Mouse (Mus musculus): ENCODE measurements around the gene Ablim2.

The Ablim2 gene

DNA sequence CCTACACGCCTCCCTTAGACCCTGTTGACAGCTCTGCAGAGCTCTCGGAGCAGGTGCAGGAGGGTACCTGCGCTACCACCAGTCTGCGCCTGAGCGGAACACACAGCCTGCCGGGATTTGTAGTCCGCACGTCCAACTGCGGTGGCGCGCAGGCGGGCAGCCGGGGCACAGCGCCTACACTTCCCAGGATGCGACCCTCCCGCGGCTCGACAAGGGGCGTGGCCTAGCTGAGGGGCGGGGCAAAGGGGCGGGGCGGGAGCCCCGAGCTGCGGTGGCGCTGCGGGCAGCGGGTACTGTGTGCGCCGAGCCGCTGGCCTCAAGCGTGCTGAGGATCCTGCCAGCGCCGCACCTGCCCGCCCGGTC lies at the start of gene Ablim2:
Gene Ablim2, plus strand, starts transcription at position 242 of the 363 bp plus-strand sequence.
- peak; percentile 93 for DNase-seq (ENCODE audit: low spot score)

DNA sequence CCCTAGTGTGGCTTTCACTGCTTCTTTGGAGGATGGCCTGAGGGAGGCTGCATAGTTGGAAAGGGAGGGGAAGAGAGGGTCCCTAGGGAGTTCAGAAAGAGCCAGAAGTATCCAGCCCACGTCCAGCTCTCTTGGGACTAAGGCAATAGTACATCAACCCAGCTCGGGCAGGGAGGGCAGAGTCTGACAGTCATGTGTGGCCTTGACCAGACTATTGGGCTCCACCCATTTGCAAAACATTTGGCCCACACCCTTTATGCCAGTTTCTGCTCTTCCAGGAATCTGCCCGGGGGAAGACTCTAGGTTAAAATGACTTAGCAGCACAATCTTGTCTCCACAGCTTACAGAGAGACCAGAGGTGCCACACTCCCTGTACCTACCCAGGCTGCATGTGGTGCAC lies 47.2 kb upstream of the Ablim2 start:
- DNase-seq (ENCODE audit: low spot score): no peak

DNA sequence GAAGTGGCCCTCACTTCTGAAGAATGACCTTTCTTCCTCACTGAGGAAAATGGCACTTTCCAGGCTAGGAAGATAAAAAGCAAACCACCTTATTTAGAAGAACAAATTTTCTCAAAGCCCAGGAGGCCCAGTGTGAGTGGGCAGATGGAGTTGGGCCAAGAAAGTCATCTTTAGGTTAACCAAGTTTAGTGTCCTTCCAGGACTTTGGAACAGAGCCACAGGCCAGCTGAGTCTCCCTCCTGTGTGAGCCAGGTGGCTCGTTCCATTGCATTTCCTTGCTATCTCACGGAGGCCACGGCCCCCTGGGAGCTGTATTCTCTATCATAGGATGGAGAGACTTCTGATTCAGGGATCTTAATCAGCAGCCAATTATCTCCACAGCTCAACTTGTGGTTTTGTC lies 46.7 kb upstream of the Ablim2 start:
- DNase-seq (ENCODE audit: low spot score): no peak

DNA sequence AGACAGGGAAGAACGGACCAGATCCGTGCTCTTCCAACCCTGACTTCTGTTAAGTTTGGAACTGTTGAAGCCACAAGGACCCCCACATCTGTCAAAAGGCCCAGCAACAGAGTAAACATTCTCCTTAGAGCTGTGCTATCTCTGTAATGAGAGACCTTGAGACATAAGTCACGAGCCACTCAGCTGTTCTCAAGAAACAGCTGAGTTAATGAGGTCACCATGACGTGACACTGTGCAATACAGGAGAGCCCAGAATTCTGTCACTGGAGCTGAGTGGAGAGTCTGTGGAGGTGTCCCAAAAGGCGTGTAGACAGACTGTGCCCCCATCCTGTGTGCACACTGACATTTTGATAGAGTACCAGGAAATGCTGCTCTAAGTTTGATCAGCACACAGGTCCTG lies 45.2 kb upstream of the Ablim2 start:
- no peak for DNase-seq (ENCODE audit: low spot score)

DNA sequence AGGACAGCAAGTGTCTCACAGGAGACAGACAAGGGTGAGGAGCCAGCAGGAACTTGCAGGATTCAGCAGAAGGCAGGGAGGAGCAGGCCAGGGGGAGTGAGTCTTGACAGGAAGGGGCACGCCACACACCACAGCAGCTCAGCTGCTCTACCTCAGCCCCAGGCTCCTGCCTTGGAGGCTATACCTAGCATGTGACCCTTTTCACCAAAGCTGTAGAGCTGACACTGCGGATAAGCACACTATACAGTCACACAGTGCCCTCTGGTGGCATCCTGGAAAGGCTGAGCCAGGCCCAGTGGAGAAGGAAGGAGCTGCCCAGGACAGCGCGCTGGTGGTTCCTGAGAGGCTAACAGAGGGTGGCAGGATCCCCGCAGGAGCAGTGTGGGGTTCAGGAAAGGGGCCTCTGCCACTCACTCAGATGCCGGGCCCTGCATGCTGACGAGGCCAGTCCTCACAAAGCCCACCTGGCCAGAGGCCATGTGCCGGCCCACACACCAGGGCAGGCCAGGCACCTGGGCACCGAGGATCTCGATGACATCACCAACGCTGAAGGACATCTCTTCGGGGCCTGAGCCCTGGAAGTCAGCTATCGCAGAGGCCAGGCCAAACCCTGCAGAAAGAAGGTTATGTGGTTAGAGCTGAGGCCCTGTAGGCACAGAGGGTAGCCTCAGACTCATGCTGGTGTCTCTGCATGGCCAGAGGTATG lies 43.9 kb upstream of the Ablim2 start:
- DNase-seq (ENCODE audit: low spot score): no peak

DNA sequence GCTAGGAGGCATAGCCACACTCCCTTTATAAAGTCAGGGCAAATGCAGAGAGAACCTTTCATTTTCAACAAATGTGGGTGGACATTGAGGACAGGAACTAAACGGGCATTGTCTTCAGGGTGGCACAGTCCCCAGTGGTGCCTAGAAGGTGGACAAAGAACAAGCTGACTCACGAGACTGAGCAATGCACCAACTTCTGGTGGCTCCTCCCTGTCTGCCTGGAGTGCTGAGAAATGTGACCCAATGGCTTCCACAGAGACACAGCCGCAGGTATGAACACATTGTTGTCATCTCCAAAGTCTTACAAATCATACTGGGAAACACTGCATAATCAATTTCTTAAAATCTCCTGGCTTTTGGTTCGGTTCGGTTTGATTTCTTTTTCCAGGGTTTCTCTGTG lies 40.2 kb upstream of the Ablim2 start:
- DNase-seq (ENCODE audit: low spot score): no peak

DNA sequence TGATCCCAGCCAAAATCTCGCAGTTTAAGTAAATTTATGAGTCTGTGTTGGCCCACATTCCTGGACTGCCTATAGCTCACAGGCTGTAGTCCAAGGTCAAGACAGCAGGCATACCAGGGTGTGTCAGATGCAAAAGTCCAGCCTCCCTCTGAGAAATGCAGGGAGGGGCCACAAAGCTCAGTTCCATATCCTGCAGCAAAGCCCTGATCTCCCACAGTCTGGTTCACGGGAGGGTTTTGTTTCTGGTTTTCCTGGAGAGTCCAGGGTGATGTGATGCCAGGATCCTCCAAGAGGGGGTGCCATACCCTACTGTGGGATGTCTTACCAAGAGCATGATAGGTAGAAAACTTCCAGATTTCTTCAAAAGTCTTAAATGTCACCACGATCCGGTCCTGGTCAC lies 39.7 kb upstream of the Ablim2 start:
- DNase-seq (ENCODE audit: low spot score): peak; percentile 69

DNA sequence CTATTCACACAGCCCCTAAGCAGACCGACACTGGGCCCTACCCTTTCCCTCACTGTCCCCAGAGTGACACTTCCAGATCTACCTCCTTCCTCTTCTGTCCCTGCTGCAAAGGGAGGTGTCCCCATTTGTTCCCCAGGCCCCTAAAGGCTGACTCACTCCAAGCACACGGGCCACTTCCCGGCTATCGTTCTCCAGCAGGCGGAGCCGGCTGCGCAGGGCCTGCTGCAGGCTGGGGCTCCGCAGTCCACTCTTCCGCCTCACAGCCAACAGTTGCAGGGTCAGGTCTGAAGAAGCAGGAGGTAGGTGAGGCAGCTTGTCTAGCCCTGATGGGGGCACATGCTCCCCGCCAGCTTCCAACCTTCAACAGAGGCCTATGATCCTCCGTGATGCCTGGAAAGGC lies 38.9 kb upstream of the Ablim2 start:
- DNase-seq (ENCODE audit: low spot score): no peak

DNA sequence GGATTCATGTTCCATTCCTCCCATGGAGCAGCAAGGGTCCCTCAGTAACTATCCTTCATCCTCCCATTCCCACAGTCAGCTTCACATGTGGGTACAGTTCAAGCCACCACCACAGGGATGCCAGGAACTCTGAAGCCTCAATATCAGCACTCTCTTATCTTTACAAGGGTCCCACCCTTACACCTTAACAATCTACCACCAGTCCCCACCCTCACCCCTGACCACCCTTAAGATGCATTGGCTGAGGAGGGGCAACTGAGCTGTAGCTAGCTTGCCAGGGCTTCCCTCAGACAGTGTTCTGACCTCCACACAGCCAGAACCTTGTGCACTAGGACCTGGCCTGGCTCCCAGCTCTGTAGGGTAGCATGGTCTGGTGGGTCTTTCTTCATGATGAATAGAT lies 38.3 kb upstream of the Ablim2 start:
- no peak for DNase-seq (ENCODE audit: low spot score)

DNA sequence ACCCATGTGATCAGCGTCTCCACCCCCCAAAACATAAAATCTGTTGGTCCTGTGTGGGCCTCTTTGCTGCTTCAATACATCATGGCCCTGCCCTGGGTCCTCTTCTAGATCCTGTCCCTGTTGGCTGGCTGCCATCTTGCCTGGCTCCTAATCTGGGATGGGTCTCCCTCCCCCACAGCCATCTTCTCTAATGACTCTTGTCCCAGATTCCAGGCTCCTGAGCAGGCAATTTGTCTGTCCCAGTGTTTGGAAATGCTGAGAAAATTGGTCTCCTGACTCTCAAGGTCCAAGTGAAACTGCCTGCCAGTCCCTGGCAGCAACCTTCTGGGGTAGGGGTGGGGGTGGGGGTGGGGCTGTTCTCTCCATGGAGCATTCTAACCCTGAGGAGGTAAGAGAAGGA lies 37.8 kb upstream of the Ablim2 start:
- DNase-seq (ENCODE audit: low spot score): no peak

DNA sequence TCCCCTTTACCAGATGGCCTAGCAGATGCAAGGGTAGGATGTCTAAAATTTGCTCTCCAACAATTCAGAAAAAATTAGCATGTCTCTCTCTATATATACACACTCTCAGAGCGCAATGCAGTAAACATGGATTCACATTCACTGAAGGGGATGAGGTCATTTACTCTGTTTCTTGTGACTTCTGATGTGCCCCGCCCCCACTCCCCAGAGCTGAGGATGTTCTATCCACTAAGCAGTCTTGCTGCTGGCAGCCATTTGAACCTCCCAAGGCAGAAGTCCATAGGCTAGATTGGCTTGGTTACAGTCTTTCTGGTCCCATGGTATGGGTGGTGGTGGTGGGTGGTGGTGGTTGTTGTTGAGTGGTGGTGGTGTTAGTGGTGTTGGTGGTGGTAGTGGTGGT lies 35.7 kb upstream of the Ablim2 start:
- DNase-seq (ENCODE audit: low spot score): no peak

DNA sequence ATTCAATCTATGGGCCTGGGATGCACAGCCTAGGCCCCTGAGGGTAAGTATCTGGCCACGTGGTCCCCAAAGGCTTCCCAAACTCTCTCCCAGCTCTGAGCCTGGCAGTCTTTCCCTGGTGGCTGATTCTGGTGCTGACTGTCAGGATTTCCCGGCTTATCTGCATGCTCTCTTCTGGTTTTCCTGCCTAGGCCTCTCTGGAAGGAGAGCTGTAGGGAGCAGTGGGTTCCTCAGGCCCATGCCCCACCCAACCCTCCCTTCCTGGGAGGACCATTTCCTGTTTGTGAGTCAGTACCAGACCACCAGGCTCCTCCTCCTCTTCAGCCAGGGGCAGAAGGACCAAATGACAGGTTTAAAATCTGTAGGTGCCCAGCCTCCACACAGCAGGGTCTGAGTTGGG lies 35.0 kb upstream of the Ablim2 start:
- no peak for DNase-seq (ENCODE audit: low spot score)

DNA sequence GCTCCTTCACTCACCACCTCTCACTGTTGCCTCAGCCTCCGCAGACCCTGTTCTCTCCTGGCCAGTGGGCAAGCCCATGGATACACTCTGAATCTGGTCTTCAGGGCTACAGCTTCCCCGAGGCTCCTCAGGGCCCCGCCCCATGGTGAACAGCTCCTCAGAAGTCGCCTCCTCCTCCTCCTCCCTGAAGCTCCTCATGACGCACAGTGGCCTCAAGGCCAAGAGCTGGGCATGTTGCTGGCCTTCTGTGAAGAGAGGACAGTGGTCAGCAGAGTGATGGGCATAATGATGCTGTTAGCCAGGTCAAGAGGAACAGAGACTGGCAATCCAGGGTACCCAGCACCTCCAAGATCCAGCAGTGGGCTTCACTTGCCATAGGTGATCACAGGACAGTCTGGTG lies 33.8 kb upstream of the Ablim2 start:
- DNase-seq (ENCODE audit: low spot score): no peak

DNA sequence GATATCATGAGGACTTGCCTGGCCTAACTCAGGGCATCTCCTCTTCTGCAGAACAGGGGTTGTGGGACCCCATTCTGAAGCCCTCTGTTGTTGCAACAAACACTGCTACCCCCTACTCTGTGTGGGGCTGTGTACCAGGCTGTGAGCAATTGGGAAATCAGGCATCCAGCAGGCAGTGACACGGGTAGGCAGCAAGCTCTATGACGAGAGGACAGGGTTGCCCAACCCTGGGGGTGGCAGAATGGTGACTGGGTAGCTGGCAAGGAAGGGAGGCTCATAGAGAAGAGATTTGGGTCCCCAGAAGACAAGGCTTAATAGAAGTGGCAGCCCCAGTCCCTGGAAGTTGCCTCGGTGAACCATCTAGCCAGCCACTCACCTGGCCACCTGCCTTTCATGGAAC lies 31.8 kb upstream of the Ablim2 start:
- DNase-seq (ENCODE audit: low spot score): no peak

DNA sequence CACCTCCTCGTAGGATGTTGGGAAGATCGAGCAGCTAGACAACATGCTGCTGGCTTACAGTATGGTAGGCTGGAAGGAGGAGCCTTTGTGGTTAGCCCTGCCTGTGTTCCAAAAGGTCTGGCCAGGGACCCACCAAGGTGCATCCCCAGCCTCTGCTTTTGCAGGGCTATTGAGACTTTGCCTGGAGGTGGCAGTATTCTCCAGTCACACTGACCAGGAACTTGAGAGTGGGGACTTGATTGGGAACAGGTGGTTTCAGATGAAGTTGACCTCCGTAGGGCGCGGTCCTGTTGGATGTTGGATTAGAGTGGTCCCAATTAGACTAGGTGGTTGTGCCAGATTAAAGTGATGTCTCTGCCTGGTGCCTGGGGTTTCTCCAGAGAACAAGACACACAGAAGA lies 30.2 kb upstream of the Ablim2 start:
- no peak for DNase-seq (ENCODE audit: low spot score)

DNA sequence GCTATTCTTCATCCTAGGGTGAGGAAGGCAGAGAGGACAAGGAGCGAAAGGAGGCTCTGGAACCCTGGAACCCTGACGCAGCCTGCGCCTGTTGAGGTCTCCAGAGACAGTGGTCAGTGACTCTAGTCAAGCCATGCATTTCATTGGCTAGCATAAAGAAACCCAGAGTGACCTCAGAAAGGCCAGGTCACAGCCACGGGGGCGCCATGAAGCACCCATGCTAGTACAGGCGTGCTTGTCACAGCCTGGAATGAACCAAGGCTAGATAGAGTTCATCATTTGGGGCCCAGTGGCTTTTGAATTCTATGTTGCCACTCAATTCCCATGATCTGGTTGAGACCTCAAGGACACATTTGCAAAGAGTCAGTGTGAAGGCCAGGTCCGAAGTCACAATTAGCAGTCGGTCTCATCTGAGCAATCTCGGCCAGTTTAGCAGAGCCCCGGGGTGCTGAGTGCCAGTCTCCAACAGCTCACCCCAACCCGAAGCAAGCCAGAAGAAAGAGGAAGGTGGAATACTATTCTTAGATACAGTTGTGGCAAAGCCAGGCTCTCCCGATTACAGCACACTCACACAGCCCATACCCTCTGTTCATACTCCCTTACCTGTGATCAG lies 29.2 kb upstream of the Ablim2 start:
- no peak for DNase-seq (ENCODE audit: low spot score)

DNA sequence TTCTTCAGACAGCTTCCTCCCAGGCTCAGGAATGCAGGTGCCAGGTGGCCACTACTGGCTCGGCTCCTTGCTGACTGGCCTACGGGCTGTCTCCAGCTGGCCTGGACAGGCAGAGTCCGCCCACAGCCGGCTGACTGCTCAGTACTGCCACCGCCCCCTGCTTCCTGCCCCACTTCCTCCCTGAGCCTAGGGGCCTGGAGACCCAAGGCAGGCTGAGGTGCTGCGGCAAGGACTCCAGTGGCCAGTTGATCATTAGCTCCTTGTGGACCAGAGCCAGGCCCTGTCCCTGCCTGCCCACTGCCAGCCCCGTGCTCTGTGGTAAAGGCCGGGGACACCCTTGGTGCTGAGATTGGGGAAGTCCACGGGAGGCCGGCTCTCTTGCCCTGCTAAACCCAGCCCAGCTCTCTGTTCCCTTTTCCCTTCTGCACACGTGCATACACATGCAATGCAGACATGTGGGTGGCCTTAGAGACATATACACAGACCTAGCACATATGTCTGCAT lies 28.7 kb upstream of the Ablim2 start:
- peak; percentile 91 for DNase-seq (ENCODE audit: low spot score)

DNA sequence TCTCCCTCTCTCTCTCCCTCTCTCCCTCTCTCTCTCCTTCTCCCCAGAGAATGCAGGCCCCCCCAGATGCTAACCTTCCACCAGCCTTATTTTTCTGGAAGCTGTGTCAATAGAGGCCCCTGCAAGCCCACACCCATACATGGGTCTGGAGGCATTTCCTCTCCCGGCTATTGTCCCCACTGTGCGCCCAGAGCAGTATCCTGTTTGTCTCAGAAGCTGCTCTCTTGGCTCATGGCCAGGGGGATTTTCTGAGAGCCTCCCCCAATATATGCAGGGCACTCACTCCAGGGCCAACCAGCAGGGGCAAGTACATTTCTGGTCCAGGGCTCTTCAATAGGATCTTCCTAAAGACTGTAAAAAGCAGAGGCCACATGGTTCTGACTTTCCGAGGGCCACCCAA lies 27.8 kb upstream of the Ablim2 start:
- DNase-seq (ENCODE audit: low spot score): peak; percentile 35

DNA sequence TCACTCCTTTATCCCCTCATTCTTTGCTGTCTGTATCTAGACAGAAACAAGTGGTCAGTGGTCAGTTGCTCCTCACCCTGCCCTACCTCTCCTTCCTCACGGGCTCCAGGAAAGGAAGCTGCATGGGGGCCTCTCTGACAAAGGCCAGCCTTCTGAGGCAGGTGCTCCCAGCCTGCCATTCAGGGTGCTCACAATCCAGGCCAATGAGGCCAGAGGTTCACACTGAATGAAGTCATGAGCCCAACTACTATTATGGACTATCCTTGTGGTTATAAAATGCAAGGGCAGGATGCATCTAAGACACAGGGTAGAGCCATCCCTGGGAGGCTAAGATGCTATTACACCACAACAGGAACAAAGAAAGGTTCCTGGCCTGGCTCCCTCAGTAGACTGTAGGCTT lies 27.1 kb upstream of the Ablim2 start:
- DNase-seq (ENCODE audit: low spot score): no peak

DNA sequence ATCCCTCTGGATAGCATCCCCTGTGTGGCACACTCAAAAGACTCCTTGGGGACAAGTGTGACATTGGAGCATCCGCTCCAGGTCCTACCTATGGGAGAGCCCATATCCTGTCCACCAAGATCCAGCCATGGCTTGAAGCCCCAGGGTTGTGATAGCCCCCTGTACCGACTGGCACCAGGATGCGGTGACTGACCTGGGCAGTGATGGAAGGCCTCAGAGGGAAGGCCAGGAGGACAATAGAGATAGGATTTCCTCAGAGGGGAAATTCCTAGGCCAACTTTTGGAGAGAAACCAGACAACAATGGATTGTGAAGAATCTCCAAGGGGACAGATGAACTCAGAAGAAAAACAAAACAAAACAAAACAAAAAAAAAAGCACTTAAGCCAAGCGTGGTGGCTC lies 26.7 kb upstream of the Ablim2 start:
- DNase-seq (ENCODE audit: low spot score): no peak

DNA sequence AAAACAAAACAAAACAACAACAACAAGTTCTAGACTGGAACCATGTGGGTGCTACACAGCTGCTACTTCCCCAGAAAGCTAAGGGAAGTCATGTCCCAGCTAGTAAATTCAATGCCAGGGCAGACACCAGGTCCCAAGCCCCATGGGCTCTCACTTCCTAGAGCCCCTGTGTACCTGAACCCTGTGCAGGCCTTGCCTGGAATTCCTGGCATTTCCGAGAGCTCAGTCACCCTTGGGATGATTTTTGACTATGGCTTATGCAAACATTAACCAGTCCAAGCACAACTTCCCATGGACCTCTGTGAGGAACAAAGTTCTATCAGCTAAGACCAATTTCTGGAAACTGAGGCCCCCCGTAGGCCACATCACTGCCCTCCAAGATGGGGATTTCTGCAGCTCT lies 24.2 kb upstream of the Ablim2 start:
- no peak for DNase-seq (ENCODE audit: low spot score)

DNA sequence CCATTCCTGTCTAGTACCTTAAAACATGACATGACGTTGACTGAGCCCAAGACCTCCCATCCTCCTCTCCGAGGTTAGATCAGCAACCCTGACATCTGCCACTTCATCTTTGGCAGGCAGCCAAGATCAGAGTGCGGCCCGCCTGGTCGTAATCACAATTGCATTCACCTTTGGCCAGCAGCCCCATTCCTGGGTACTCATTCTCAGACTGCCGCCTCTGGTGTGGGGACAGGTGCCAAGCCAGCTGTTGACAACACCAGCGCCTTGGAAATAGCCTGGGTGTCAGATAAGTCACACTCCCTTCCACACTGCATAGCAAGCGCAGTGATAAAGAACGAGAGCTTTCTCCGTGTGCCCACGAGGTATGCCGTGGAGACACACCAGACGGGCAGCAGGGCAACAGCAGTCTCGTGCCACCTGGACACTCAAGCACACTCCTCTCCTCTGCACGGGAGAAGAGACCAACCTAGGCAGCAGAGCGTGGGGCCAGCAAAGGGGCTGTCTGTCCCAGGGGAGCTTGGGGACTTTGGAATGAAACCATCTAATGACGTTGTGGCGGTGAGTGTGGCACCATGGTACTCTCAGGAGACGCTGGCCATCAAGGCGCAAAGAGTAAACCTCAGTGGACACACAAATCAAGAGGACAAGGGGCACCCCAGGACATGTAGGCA lies 20.3 kb upstream of the Ablim2 start:
- peak; percentile 76 for DNase-seq (ENCODE audit: low spot score)

DNA sequence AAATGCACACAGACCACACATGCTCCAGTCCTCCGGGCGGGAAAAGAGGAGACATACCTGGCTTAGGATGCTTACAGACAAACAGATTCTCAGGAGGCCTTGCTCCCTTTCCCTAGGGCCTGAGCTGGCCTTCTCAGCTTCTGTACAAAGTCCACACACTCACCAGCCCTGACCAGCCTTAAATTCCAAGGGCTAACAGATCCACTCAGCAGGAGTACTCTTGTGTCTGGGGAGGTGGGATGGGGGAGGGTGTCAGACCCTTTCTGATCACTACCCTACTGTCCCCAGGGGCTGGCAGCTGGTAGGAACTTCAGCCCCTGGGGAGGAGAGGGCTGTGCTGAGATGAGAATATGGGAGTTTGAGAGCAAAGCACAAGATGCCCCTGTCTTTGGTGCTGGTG lies 18.7 kb upstream of the Ablim2 start:
- peak; percentile 71 for DNase-seq (ENCODE audit: low spot score)

Data from yolk sac, embryonic 10.5 days (tissue).